Mouse (Mus musculus) testis, adult 2 months (tissue): ENCODE data around the gene Pde4d. TPM values are rescaled to one million over a fixed set of nuclear protein-coding genes. Genes with fewer than 3 reads are reported as not detected.

Experiments
- H3K27ac ChIP-seq: fragments of 200-500 bp; 2 replicates; pipeline ENCODE4 v1.5.1; 2012; ENCODE audit warnings: low read depth, low read length; ENCODE audit not compliant: control insufficient read depth, insufficient read depth
- H3K27me3 ChIP-seq: fragments of 200-500 bp; 2 replicates; pipeline ENCODE4 v1.6.1; 2012; ENCODE audit warnings: mild to moderate bottlenecking, low read length, moderate library complexity; ENCODE audit not compliant: control insufficient read depth, insufficient read depth
- H3K36me3 ChIP-seq: fragments of 200-500 bp; 2 replicates; pipeline ENCODE4 v1.6.1; 2012; ENCODE audit warnings: mild to moderate bottlenecking, low read length; ENCODE audit not compliant: control insufficient read depth, insufficient read depth
- H3K4me1 ChIP-seq: fragments of 200-500 bp; 2 replicates; pipeline ENCODE4 v1.6.1; 2012; ENCODE audit warnings: low read length; ENCODE audit not compliant: control insufficient read depth, insufficient read depth
- H3K4me3 ChIP-seq: fragments of 200-500 bp; 2 replicates; pipeline ENCODE4 v1.5.1; 2012; ENCODE audit warnings: low read depth, mild to moderate bottlenecking, low read length, moderate library complexity, mixed read lengths; ENCODE audit not compliant: control insufficient read depth
- CTCF ChIP-seq: fragments of 200-500 bp; IDR thresholded peaks from 2 replicates; pipeline ENCODE4 v1.5.1; 2012; ENCODE audit warnings: low read depth, mild to moderate bottlenecking, inconsistent platforms, low read length, moderate library complexity; ENCODE audit not compliant: control insufficient read depth, insufficient read depth, insufficient replicate concordance
- POLR2A ChIP-seq: fragments of 200-500 bp; IDR thresholded peaks from 2 replicates; pipeline ENCODE4 v1.6.1; 2012; ENCODE audit warnings: low read depth, mild to moderate bottlenecking, inconsistent platforms, low read length, moderate library complexity; ENCODE audit not compliant: control insufficient read depth
- polyA plus RNA-seq: library from polyadenylated mRNA; depleted of rRNA; stranded (reverse); fragments of >200 nt; gene quantifications from 2 replicates; pipeline ENCODE4 v1.2.3, GENCODE M21; 2012

The Pde4d gene
- polyA plus RNA-seq, 1 experiment: 2.1 TPM

DNA sequence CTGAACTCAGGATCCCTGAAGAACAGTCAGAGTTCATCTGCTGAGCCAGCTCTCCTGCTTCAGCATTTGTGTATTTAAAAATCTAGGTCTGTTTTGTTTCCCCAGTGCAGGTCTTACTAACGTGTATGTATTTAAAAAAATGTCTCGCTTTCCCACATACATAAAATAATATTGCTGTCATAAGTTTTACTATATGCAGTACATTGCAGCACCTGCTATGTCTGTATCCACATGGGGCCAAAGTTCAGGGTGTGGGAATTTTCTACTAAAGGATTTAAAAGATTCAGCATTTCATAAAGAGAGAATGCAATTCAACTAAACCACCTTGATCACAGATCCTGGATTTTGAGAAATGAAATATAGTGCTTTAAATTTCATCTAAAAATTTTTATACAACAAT is 646.9 kb downstream of the Pde4d start:
- H3K4me3 ChIP-seq: no peak overlapping the region
- H3K27ac ChIP-seq: no peak overlapping the region
- H3K36me3 ChIP-seq: no peaks in the 10 kb centered on the region
- H3K4me1 ChIP-seq: no peaks in the 10 kb centered on the region; the same call in 1 of the 2 replicates
- no peaks in the 10 kb centered on the region for H3K27me3 ChIP-seq
- TF ChIP-seq CTCF (no peak), POLR2A (no peak)

DNA sequence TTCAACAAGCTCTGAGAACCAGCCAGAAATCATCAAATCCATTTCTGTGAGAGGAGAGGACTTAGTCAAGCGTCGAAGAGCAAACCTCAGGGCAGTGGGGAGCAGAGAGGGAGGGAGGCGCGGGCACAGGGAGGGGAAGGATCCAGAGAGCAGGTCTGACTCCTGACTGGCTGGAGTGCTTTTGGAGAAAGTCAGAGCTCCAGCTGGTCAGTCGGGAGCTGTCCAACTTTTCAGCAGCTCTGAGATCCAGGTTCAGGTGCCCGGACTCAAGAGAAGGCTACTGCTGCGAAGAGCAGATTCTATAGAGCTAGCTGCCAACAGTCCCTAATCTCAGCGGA is 666.2 kb downstream of the Pde4d start:
- no peaks in the 10 kb centered on the region for H3K36me3 ChIP-seq
- H3K4me1 ChIP-seq: peaks cover 2% of the 10 kb centered on the region
- no peaks in the 10 kb centered on the region for H3K27me3 ChIP-seq
- no peak overlapping the region for H3K27ac ChIP-seq
- no peak overlapping the region for H3K4me3 ChIP-seq
- TF ChIP-seq POLR2A (no peak), CTCF (no peak)

DNA sequence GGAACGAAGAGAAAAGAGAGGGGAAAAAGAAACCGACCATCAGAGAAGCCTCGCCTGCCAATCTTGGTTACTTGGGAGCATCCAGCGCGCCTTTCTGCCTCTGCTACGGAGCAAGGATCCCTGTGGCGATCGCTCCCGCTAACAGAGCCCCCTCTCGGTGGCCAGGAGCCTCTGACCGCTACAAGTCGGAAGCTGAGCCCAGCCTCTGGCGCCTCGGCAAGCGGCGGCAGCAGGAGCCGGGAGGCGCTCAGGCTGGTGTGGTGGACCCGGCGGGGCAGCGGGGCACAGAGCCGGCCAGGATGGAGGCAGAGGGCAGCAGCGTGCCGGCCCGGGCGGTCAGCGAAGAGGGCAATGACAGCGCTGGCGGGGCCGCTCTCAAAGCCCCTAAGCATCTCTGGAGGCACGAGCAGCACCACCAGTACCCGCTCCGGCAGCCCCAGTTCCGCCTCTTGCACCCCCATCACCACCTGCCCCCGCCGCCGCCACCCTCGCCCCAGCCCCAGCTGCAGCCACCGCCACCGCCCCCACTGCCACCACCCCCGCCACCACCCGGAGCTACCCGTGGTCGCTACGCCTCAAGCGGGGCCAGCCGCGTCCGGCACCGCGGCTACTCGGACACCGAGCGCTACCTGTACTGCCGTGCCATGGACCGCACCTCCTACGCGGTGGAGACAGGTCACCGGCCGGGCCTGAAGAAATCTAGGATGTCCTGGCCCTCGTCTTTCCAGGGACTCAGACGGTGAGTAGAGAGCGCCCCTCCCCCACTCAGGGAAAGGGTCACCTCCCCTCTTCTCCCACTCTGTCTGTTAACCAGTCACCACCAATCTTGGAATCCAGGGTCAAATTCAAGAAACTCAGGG is 666.8 kb downstream of the Pde4d start:
- Histone ChIP-seq H3K4me3 (peak overlapping the region; percentile 44), H3K4me1 (peaks cover 2% of the 10 kb centered on the region), H3K27ac (no peak overlapping the region), H3K36me3 (no peaks in the 10 kb centered on the region), H3K27me3 (no peaks in the 10 kb centered on the region)
- TF ChIP-seq CTCF (no peak), POLR2A (no peak)

DNA sequence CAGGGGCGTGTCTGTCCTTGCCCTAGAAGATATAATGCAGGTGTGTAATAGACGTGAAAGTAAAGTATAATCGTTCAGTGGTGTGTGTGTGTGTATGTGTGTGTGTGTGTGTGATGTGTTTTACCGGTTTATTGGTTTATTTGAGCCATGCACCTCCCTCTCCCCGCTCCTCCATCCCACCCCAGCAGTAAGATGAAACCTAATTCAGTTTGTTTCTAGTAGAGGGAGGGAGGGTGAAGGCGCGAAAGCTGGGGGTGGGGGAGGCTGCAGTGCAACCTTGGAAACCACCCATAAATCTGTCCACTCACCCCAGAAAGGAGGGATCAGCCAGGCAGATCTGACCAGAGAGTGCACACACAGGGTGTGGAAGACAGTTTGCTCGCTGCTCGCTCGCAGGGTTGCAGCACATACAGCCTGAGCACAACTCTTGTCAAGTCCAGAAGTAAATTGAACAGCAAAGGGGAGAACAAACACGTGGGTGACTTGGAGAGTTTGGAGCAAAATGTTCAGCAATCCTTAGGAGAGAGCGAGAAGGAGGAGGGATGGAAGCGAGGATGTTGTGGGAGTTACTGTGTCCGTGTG is 667.6 kb downstream of the Pde4d start:
- H3K27ac ChIP-seq: no peak overlapping the region
- H3K36me3 ChIP-seq: no peaks in the 10 kb centered on the region
- TF ChIP-seq POLR2A (no peak), CTCF (no peak)
- peaks cover 2% of the 10 kb centered on the region for H3K4me1 ChIP-seq
- no peaks in the 10 kb centered on the region for H3K27me3 ChIP-seq
- H3K4me3 ChIP-seq: no peak overlapping the region

DNA sequence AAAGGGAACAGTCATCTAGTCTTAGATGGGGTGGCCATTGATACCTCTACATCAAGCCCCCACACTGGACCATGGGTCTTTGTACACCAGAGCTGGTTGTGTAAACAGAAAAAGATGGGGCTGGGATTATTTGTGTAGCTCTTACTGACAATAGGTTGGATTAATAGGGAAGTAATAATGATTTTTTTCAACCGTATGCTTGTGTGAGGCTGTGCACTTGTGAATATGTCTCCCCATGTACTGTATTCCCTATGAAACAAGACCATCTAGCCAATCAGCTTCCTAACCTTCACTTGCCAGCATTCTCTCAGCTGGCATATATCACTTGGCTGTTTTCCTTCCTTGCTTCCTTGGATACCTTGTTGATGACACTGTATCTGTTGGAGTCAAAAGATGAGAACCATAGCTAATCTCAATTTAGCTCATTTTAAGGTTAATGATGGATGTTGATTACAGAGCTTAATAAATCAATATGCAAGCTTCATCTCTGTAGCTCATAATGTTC is 668.6 kb downstream of the Pde4d start:
- Histone ChIP-seq H3K4me3 (no peak overlapping the region), H3K36me3 (no peaks in the 10 kb centered on the region), H3K27me3 (no peaks in the 10 kb centered on the region), H3K4me1 (peaks cover 2% of the 10 kb centered on the region), H3K27ac (no peak overlapping the region)
- TF ChIP-seq POLR2A (no peak), CTCF (no peak)

DNA sequence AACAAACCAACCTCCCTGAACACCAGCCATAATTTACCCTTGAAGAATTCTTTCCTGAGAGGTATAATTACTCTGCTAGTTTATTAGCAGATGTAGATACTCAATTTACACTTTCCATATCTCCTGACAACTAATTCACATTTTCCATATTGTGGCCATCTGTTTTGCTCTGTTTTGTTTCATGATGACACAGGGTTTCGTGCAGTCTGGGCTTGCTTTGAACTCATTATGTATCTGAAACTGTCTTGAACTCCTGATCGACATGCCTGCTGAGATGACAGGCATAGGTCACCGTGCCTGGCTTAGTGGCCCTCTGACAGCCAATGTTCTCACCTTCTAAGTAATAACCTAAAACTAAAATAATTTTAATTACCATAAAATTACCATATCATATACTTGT is 672.1 kb downstream of the Pde4d start:
- H3K27me3 ChIP-seq: no peaks in the 10 kb centered on the region
- peaks cover 2% of the 10 kb centered on the region for H3K4me1 ChIP-seq
- TF ChIP-seq POLR2A: no peak
- no peak for TF ChIP-seq CTCF

DNA sequence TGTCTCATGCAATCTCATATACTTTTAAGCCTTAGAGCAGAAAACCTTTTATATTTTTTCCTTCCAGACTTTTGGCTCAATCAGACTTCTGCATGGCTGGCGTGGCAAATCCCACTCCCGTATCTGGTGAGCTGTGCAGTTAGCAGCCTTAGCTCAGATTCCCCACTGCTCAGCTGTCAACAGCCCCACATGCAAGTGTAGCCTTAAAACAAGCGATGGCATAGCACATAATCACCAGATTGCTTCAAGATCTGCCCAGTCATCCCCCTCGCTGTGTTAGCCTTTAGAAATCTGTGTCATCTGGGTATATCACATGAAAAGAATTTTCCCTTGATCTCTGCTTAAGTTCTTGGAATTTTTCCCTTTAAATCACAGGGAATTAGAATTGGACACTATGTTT is 686.7 kb downstream of the Pde4d start:
- Histone ChIP-seq H3K36me3 (no peaks in the 10 kb centered on the region), H3K4me1 (no peaks in the 10 kb centered on the region), H3K27ac (no peak overlapping the region), H3K4me3 (no peak overlapping the region), H3K27me3 (no peaks in the 10 kb centered on the region)
- no peak for TF ChIP-seq CTCF
- no peak for TF ChIP-seq POLR2A

More for the DNA sequence above, 672.1 kb downstream of the Pde4d start:
- H3K4me3 ChIP-seq: no peak overlapping the region
- no peaks in the 10 kb centered on the region for H3K36me3 ChIP-seq
- no peak overlapping the region for H3K27ac ChIP-seq
